Mouse (Mus musculus): ENCODE results near the gene Magi2. TPM values are rescaled to one million over a fixed set of nuclear protein-coding genes. Genes with fewer than 3 reads are reported as not detected.

Magi2 gene
- polyA plus RNA-seq, 1 experiment from 2014 or later, result 5.0 TPM

DNA sequence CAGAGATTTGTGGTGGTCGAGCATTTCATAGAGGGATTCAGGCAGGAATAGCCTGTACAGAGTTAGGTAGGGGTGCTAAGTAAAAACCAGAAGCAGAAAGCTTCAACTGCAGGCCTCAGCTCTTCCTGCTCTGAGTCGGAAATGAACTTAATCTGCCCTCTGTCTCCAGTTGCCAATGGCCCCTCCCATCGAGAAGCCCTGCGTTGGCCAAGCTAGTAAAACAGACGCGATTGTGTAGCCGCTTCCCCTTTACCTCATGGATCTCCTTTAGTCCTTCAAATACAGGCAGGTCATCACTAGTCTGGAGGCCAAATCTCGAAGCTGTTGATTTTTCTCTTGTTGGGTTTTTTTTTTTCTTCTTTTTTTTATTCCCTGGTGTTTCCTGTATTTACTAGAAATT, 1447.7 kb downstream of the Magi2 start:
- ATAC-seq (ENCODE audit: insufficient read depth, low FRiP score, low read depth), result no peak
- Histone ChIP-seq H3K4me2 (no peak overlapping the region), H3K4me1 (no peaks in the 10 kb centered on the region), H3K9ac (no peak overlapping the region), H3K27me3 (replicated peaks) (no peaks in the 10 kb centered on the region), H3K36me3 (no peaks in the 10 kb centered on the region), H3K4me3 (replicated peaks) (no peak overlapping the region), H3K9me3 (no peaks in the 10 kb centered on the region), H3K27ac (no peak overlapping the region)
- 64% methylated on average over 8 of the region's 8 CpGs for WGBS

DNA sequence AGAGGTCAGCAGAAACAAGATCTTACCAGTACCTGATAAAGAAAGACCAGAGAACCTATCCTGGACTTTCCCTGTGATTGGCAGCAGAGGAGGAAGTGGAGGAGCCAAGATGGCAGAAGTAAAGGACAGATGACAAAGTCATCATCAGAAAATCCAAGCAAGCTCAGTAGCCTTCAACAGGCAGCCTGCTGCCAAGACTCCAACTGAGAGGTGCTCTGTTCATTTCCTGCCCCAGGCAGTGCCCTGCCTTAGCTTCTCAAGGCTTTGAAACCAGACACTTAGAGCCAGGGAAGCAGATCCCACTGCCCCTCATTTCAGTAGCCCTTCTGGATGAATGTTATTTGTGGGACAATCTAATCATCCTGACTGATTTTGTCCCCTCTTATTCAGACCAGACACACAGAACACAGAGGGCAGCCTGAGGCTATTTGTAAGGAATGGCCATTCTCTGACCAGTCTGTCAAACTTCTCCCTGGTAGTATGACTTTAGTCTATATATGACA, 1448.4 kb downstream of the Magi2 start:
- H3K36me3 ChIP-seq, result no peaks in the 10 kb centered on the region
- no peak overlapping the region for H3K4me3 ChIP-seq (replicated peaks)
- H3K4me2 ChIP-seq, result no peak overlapping the region
- H3K4me1 ChIP-seq, result no peaks in the 10 kb centered on the region
- H3K27ac ChIP-seq, result no peak overlapping the region
- no peaks in the 10 kb centered on the region for H3K27me3 ChIP-seq (replicated peaks)
- H3K9ac ChIP-seq, result no peak overlapping the region
- no peak for ATAC-seq (ENCODE audit: insufficient read depth, low FRiP score, low read depth)
- no peaks in the 10 kb centered on the region for H3K9me3 ChIP-seq

DNA sequence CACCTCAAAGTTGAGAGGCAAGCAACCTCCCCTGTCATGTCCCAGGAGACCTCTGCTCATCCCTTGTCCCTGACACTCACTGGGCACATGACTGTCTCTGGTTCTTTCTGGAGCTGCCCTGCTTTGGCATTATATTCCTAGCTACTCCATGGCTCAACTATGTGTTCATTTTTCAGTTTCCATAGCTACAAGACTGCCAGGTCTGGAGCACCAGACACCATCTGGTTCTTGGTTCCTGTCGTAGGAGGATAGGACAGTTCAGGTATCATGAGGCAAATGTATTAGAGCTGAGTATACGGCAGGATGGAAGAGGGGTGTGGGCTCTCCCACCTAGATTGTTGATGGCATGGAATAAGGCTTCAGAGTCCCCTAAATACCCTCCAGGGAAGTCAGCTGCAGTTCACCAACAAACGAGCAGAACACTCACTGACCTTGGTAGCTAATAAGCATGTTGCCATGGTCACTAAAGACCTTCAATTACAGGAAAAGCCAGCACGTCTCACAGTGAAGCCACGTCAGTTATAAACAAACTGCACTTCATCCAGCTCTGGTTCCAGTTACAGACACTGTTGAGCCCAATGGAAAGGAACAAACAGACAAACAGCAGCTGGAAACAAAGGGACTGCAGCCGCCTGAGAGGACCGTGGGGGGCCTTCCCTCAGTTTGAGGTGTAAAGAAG, 1449.5 kb downstream of the Magi2 start:
- H3K9ac ChIP-seq, result no peak overlapping the region
- no peak overlapping the region for H3K4me2 ChIP-seq
- no peaks in the 10 kb centered on the region for H3K27me3 ChIP-seq (replicated peaks)
- no peak overlapping the region for H3K4me3 ChIP-seq (replicated peaks)
- H3K4me1 ChIP-seq, result no peaks in the 10 kb centered on the region
- no peak overlapping the region for H3K27ac ChIP-seq
- ATAC-seq (ENCODE audit: insufficient read depth, low FRiP score, low read depth), result peak; percentile 31; the same call in 1 of the 2 replicates
- H3K9me3 ChIP-seq, result no peaks in the 10 kb centered on the region
- 16% methylated on average over 7 of the region's 7 CpGs for WGBS
- H3K36me3 ChIP-seq, result no peaks in the 10 kb centered on the region

DNA sequence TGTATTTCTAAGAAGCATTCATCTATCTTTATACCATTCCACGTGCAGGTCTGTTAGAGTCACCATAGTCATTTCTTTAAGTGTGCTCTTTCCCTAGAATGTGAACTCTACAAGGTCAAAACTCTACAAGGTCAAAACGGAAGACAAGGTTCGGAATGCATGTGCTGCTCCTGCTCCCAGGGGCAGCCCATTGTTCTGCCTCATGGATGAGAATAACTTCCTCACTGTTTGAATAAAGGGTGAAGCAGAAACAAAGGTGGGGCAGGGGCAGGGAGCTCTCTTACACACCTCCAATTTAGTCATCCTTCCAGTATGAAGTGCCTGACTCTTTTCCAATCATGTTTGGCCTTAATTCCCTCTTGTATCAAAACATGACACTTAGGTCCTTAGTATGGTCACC, 1450.4 kb downstream of the Magi2 start:
- H3K9ac ChIP-seq, result no peak overlapping the region
- no peak overlapping the region for H3K4me3 ChIP-seq (replicated peaks)
- no peaks in the 10 kb centered on the region for H3K36me3 ChIP-seq
- H3K27me3 ChIP-seq (replicated peaks), result no peaks in the 10 kb centered on the region
- H3K4me1 ChIP-seq, result no peaks in the 10 kb centered on the region
- 68% methylated on average over 3 of the region's 3 CpGs for WGBS
- no peak overlapping the region for H3K27ac ChIP-seq
- no peaks in the 10 kb centered on the region for H3K9me3 ChIP-seq
- no peak overlapping the region for H3K4me2 ChIP-seq
- ATAC-seq (ENCODE audit: insufficient read depth, low FRiP score, low read depth), result no peak

DNA sequence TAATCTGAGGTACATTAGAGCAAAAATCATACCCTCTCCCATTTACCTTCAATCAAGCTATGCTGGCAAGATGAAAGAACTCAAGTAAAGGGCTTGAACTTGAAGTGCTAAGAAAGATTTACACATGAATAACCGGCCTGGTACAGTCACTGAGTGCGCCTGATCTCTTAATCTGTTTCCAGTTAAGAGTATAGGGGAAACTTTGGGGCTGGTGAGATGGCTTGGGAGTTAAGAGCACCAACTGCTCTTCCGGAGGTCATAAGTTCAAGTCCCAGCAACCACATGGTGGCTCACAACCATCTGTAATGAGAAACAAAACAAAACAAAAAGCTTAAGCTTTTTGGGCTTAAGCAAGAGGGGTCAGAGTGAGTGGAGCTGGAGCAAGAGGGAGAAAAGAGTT, 1451.7 kb downstream of the Magi2 start:
- Histone ChIP-seq H3K9me3 (no peaks in the 10 kb centered on the region), H3K4me2 (no peak overlapping the region), H3K9ac (no peak overlapping the region), H3K36me3 (no peaks in the 10 kb centered on the region), H3K27ac (no peak overlapping the region), H3K27me3 (replicated peaks) (no peaks in the 10 kb centered on the region), H3K4me1 (no peaks in the 10 kb centered on the region), H3K4me3 (replicated peaks) (no peak overlapping the region)
- 70% methylated on average over 3 of the region's 3 CpGs for WGBS
- no peak for ATAC-seq (ENCODE audit: insufficient read depth, low FRiP score, low read depth)

DNA sequence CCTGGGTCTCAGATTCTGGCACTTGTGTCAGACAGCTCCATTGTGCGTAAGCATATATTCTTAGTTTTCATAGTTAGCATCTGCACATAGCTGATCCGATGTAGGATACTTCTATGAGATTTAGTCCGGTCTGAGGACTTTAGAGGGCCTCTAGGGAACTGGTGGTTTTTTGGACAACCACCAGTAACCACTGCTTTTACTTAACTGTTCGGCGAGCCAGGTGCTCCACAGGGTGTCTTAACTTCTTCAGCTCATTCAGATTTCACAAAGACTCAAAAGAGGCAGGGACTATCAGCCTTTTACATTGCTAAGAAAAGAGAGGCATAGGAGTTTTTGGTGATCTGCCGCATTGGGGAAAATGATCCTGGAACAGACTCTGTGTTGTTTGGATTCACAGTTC, 1453.1 kb downstream of the Magi2 start:
- no peak overlapping the region for H3K9ac ChIP-seq
- no peak overlapping the region for H3K27ac ChIP-seq
- H3K4me3 ChIP-seq (replicated peaks), result no peak overlapping the region
- no peak for ATAC-seq (ENCODE audit: insufficient read depth, low FRiP score, low read depth)
- H3K4me2 ChIP-seq, result no peak overlapping the region
- H3K36me3 ChIP-seq, result no peaks in the 10 kb centered on the region
- no peaks in the 10 kb centered on the region for H3K4me1 ChIP-seq
- H3K27me3 ChIP-seq (replicated peaks), result no peaks in the 10 kb centered on the region
- WGBS, result 93% methylated on average over 6 of the region's 6 CpGs
- H3K9me3 ChIP-seq, result no peaks in the 10 kb centered on the region

DNA sequence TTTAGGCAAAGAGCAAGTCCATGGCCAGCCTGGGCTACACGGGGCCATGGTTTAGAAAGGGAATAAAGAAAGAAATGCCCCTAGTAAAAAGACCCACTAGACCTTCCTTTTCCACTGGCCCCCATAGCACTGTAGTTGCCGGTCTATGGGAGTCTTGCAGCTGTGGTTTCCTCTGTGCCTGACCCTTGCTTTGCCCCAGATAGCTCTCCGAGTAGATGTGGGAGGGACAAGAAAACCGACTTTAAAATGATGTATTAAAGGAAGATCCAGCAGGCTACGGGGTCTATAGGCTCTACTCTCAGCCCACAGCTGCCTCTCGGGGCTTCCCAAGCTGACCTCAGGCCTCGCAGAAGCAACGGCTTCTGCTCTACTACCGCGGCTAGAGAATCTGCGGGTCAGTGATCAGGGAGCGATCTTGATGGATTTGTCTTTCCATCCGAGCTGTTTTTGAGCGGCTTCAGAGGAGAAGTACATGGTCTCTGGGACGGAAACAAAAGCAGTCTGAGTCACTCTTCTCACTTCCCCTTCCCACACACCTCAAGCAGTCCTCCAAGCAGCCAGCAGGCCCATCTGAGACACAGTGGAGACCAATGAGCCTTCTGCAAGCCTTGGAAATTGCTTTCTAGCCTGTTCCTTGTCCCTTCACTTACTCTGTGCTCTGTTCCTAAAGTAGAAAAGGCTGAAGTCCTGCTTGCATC, 1454.1 kb downstream of the Magi2 start:
- Histone ChIP-seq H3K4me2 (no peak overlapping the region), H3K27me3 (replicated peaks) (no peaks in the 10 kb centered on the region), H3K27ac (no peak overlapping the region), H3K4me1 (no peaks in the 10 kb centered on the region), H3K9me3 (no peaks in the 10 kb centered on the region), H3K4me3 (replicated peaks) (no peak overlapping the region), H3K36me3 (no peaks in the 10 kb centered on the region), H3K9ac (no peak overlapping the region)
- no peak for ATAC-seq (ENCODE audit: insufficient read depth, low FRiP score, low read depth)
- WGBS, result 72% methylated on average over 15 of the region's 15 CpGs

DNA sequence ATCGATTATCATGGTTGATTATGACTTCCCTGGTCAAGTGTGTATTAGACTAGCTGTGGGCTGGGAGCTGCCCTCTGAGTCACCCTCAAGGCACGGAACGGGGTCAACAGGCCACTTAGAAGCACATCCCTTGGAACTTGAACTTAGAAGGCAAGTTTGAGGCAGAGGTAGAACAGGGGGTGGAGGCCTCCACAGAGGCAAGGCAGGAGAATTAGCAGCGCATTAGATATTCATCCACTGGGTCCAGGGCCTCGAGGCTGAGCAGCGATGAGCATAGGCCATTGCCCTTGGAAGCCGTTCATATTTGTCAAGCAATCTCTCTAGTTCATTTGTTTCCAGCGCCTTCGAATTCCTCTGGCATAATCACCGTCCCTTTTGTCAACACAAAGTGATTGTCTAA, 1454.8 kb downstream of the Magi2 start:
- Histone ChIP-seq H3K27ac (no peak overlapping the region), H3K27me3 (replicated peaks) (no peaks in the 10 kb centered on the region), H3K4me1 (no peaks in the 10 kb centered on the region), H3K36me3 (no peaks in the 10 kb centered on the region), H3K9ac (no peak overlapping the region), H3K9me3 (no peaks in the 10 kb centered on the region), H3K4me3 (replicated peaks) (no peak overlapping the region), H3K4me2 (no peak overlapping the region)
- ATAC-seq (ENCODE audit: insufficient read depth, low FRiP score, low read depth), result no peak
- 58% methylated on average over 10 of the region's 10 CpGs for WGBS

DNA sequence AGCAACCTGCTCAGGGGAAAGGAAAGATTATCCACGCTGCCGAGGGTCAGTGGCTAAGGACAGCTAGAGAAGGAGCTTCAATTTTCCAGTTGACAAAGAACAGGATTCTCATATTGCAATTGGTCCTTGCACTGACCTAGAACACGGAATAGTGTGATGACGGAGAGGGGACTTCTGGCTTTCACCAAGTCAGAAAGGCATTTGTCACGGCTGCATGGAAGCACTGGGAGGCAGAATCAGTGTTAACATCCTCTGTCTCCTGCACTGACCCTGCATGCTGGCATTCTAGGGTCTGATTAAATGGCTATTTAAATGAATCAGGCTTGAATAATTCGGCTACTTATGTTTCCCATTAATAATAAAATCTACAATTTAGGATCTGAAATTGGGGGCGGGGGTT, 1455.4 kb downstream of the Magi2 start:
- Histone ChIP-seq H3K27me3 (replicated peaks) (no peaks in the 10 kb centered on the region), H3K4me3 (replicated peaks) (no peak overlapping the region), H3K4me2 (no peak overlapping the region), H3K36me3 (no peaks in the 10 kb centered on the region), H3K4me1 (no peaks in the 10 kb centered on the region), H3K27ac (no peak overlapping the region), H3K9ac (no peak overlapping the region), H3K9me3 (no peaks in the 10 kb centered on the region)
- no peak for ATAC-seq (ENCODE audit: insufficient read depth, low FRiP score, low read depth)
- WGBS, result 58% methylated on average over 7 of the region's 7 CpGs

DNA sequence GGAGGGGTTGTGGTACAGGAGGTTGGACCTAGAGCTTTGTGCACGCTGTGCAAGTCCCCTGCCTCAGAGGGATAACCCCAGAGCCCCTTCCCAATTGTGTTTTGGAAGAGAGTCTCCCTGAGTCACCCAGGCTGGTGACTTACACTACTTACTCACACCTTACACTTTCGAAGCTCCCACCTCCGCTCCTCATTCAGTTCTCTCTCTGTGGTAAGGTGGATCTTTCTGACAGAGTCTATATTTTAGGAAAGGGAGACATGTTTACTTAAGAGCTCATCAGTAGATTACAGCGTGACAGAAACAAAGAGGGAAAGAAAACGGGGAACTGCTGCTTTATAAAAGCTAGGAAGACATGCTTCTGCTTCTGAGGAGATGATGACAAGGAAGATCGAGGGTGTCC, 1457.3 kb downstream of the Magi2 start:
- H3K4me1 ChIP-seq, result no peaks in the 10 kb centered on the region
- no peak for ATAC-seq (ENCODE audit: insufficient read depth, low FRiP score, low read depth)
- H3K9ac ChIP-seq, result no peak overlapping the region
- 44% methylated on average over 6 of the region's 6 CpGs for WGBS
- H3K4me3 ChIP-seq (replicated peaks), result no peak overlapping the region
- no peak overlapping the region for H3K4me2 ChIP-seq
- H3K9me3 ChIP-seq, result no peaks in the 10 kb centered on the region
- H3K27me3 ChIP-seq (replicated peaks), result no peaks in the 10 kb centered on the region
- H3K27ac ChIP-seq, result no peak overlapping the region
- no peaks in the 10 kb centered on the region for H3K36me3 ChIP-seq

DNA sequence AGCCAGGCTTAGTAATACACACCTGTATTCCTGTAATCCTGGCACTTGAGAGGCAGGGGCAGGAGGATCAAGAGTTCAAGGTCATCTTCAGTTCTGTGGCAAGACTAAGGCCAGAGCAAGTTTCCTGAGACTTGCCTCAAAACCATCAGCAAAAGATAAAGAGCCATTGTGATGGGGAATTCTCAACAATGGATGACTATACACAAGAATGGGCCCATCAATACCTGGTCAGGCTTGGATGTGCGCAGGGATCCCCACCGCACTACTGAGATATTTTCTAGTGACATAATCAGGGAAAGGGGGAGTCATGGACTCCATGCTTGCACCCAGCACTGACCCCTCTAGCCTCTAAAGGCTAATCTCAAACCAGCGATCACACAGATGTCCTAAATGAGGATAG, 1465.4 kb downstream of the Magi2 start:
- ATAC-seq (ENCODE audit: insufficient read depth, low FRiP score, low read depth), result no peak
- H3K36me3 ChIP-seq, result no peaks in the 10 kb centered on the region

DNA sequence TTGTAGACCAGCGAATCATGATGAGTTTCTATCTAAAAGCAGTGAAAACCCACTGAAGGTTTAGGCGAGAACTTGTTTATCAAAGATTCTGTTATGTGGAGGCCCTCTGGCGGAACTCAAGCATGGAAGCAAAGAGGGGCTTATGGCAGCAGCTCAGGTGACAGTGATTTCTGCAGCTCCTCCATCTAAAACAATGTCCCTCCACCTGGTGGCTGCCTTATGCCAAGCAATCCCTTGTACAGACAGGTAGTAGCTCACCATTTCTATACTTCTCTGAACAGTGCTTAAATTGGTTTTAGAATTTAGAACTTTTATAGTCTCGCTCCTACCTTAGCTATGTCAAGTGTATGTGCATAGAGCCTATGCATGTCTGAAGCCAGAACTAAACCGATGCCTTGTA, 1472.3 kb downstream of the Magi2 start:
- Histone ChIP-seq H3K9me3 (no peaks in the 10 kb centered on the region), H3K27ac (no peak overlapping the region), H3K9ac (no peak overlapping the region), H3K27me3 (replicated peaks) (no peaks in the 10 kb centered on the region), H3K36me3 (no peaks in the 10 kb centered on the region), H3K4me3 (replicated peaks) (no peak overlapping the region), H3K4me2 (no peak overlapping the region), H3K4me1 (peaks cover 4% of the 10 kb centered on the region; the same call in 1 of the 2 replicates)
- 71% methylated on average over 5 of the region's 5 CpGs for WGBS
- no peak for ATAC-seq (ENCODE audit: insufficient read depth, low FRiP score, low read depth)

More for the DNA sequence above, 1465.4 kb downstream of the Magi2 start:
- no peak overlapping the region for H3K27ac ChIP-seq
- H3K9ac ChIP-seq, result no peak overlapping the region
- no peaks in the 10 kb centered on the region for H3K27me3 ChIP-seq (replicated peaks)
- 91% methylated on average over 3 of the region's 3 CpGs for WGBS
- no peaks in the 10 kb centered on the region for H3K4me1 ChIP-seq
- H3K4me3 ChIP-seq (replicated peaks), result no peak overlapping the region
- no peak overlapping the region for H3K4me2 ChIP-seq
- no peaks in the 10 kb centered on the region for H3K9me3 ChIP-seq
